Mouse (Mus musculus): ENCODE results near the gene Gm20855. TPM values are rescaled to one million over a fixed set of nuclear protein-coding genes. Genes with fewer than 3 reads are reported as not detected.
"Not testable (repeated sequence)": the region's sequence is repeated elsewhere in the genome, so short reads cannot be mapped to it uniquely, and the experiment has no call there.

The Gm20855 gene
- total RNA-seq (2021) = not detected

- DNase-seq (ENCODE audit: low spot score in 2 of 2); intact Hi-C loops (cut with DNase I): not testable (repeated sequence)
These were observed at the start of gene Gm20855 for GRCm38 (mm10) chrY:35131733-35132132. Gene Gm20855 (minus strand): TSS chrY:35131833.

All from left cerebral cortex, postnatal 25 days (tissue).